Mouse (Mus musculus) urinary bladder, postnatal 14 days (tissue): ENCODE data around the gene Fbxl19.
"Not testable (repeated sequence)": the region's sequence is repeated elsewhere in the genome, so short reads cannot be mapped to it uniquely, and the experiment has no call there.

Experiments
- DNase-seq: peaks from one replicate; pipeline ENCODE4 v3.0.0; 2021; ENCODE audit warnings: low spot score

Fbxl19 gene

GRCm38 (mm10) chr7:127768346-127768996 lies 24.1 kb downstream of the Fbxl19 start:
- no peak for DNase-seq

- peak; percentile 94 for DNase-seq
Observed at GRCm38 (mm10) chr7:127768997-127769593, 24.8 kb downstream of the Fbxl19 start.

DNA sequence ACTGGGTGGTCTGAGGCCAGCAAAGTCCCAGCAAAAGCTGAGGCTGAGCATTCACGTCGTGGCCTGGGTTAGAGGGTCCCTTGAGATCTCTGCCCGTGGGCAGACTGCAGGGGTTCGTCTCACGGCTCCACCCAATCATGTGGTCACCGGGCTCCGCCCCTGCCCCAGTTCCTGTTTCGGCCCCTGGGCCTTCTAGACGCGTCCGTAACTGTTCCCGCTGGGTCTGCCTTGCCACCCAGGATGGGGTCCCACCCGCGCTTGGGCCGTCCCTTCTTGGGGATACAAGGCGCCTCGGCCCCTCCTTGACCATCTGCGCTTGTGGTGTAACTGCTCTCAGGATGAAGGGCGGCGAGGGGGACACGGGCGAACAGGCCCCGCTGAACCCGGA lies 25.3 kb downstream of the Fbxl19 start, which contains the start of gene Orai3:
Gene Orai3, plus strand, starts transcription at position 165 of the 388 bp plus-strand sequence.
- DNase-seq = peak; percentile 90

DNA sequence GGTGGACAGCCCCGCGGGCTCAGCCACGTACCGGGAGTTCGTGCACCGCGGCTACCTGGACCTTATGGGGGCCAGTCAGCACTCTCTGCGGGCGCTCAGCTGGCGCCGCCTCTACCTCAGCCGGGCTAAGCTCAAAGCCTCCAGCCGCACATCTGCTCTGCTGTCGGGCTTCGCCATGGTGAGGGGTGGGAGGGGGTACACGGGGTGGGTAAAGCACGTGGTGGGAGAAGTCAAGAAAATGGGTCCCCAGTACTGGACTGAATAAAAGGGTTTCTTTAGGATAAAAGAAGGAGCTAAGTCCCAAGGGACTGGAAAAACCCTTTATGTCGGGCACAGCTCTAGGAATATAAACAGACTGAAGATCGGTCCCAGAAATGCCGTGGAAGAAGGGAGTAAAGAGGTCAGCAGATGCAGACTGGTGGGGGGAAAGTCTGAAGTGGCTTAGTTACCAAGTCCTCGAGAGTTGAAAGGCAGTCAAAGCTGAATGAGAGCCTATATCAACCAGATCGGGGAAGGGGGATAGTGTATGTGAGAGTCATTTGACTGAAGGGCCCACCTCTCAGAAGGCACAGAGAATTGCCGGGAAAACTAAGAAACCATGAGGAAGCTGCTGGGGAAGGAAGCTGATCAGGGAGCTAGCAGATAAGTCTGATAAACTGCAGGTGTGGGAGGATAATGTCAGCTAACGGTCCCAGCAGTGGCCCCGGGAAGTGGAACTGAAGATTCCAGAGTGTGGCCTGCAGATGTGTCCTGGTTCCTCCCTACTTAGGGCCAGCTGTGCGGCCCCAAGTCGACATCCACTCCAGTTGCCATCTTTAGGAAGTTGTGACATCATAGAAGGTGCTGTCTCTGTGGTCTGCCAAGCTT lies 25.9 kb downstream of the Fbxl19 start:
- no peak for DNase-seq

DNA sequence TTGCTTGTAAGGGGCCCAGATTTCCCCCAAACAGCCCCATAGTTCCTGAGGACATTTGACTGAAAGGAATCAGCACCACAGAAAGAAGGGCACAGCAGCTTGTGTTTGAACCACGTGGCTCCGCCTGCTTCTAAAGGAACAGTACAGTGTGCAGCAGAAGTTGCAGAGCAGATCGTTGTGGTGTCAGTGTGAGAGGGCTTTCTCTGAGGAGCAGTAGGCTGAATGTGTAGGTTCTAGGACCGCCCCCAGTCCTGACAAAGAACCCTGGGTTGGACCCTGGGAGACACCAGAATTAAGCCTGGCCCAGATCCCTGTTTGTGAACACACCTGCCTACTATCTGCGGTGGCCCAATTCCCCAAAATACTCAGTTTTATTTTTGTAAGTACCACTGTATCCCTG lies 26.9 kb downstream of the Fbxl19 start:
- DNase-seq = no peak

DNA sequence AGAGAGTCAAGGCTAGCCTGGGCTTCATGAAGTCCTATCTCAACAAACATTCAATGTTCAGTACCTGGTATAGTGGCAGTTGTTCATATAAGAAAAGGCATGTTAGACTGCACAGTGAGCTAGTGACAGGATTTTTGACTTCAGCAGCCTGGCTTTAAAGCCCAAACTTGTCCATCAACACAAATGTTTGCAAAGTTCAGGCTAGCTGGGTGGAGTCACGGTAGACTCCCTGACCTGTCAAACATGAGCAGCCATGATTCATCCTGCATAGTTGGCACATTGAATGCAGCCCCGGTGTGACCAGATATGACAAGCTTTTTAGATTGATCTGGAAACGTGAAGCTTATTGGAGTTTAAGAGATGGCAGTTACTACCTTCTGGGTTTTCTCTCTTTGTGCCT lies 27.7 kb downstream of the Fbxl19 start:
- peak; percentile 63 for DNase-seq

DNA sequence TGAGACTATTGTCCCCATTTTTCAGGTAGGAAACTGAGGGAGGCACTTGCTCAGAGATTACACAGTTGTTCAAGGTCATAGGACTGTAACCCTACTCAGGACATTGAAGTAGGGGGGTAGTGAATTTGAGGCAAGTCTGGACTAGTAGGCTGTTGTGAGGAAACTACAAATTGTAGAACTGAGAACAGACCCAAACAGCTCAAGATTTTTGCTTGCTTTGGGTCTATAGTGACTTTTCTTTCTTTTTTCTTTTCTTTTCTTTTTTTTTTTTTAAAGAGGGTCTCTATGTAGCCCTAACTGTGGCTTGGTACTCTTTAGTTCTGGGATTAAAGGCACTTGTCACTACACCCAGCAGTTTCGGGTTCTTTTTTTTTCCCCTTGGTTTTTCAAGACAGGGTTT lies 28.2 kb downstream of the Fbxl19 start:
- DNase-seq = no peak

DNA sequence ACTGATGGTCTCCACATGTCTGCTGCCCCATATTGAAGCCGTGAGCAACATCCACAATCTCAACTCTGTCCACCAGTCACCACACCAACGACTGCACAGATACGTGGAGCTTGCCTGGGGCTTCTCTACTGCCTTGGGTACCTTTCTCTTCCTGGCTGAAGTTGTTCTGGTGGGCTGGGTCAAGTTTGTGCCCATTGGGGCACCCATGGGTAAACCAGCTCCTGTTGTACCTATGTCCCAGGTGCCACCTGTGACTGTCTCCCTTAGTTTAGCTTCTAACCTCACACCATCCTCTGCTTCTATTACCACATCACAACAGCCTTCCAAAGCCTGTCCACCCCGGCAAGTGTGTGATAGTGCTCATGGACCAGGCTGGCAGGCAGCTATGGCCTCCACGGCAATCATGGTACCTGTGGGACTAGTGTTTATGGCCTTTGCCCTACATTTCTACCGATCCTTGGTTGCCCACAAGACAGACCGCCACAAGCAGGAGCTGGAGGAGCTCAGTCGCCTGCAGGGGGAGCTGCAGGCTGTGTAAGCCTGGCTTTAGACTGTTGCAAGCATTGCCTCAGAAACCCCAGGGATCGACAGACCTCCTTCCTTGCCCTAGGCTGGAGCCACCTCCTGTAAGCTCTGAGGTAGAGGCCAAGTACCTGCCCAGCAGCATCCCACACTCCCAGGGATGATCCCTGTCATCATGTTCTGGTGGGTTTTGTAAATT lies 29.5 kb downstream of the Fbxl19 start:
- peak; percentile 71 for DNase-seq

- DNase-seq = not testable (repeated sequence)
Observed at GRCm38 (mm10) chr7:127775837-127776236, 31.5 kb downstream of the Fbxl19 start.

- peak; percentile 92 for DNase-seq
Observed at GRCm38 (mm10) chr7:127776426-127776825, 32.1 kb downstream of the Fbxl19 start, which contains the start of gene Setd1a. Gene Setd1a (plus strand): TSS chr7:127776670.

- DNase-seq = peak; percentile 98
Observed at GRCm38 (mm10) chr7:127776878-127777473, 32.6 kb downstream of the Fbxl19 start.

DNA sequence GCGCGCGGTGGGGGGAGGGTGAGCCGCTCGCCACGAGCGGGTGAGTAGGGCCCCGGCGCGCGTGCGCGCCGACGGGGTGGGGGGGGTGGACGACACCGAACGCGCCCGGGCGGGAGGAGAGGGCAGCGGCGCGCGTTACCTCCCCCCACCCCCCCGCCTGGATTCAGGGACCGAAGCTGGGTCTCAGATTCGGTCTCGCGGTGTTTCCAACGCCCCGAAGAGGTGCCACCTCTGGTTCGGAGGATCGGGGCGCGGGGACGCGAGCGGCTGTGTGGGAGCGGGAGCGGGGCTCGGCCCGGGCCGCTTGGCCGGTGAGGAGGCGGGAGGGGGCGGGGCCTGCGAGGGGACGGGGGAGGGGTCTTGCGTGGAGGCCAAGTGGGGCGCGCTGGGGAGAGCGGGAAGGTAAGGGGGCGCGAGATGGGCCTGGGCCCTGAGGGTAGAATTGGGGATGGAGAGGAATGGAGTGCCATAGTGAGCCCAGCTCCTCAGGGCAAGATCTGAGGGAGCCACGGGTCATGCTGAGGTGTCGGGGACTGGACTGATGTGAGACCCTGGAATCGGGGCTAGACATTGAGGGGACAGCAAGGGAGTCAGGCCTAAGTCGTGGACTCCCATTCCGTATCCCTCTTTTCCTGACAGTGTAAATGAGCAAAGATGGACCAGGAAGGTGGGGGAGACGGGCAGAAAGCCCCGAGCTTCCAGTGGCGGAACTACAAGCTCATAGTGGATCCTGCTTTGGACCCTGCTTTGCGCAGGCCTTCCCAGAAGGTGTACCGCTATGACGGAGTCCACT lies 33.3 kb downstream of the Fbxl19 start:
- peak; percentile 54 for DNase-seq

DNA sequence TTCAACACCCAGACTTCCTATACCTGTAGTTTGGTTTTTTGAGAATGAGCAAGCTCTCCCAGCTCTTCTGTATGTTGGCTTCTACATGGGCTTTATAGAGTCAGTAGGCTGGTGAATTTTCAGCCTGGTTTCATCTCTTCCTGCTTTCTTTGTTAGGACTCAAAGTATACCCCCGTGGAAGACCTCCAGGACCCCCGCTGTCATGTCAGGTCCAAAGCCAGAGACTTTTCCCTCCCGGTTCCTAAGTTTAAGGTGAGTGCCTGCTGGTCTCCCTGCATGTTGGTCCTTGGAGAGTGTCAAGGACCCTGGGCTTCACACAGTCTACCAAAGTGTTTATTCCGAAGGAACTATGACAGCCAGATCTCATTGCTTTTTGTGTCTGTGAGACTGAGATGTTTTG lies 34.0 kb downstream of the Fbxl19 start:
- no peak for DNase-seq

- no peak for DNase-seq
Observed at GRCm38 (mm10) chr7:127785308-127785707, 41.0 kb downstream of the Fbxl19 start, which contains the start of gene Gm49388. Gene Gm49388 (plus strand): TSS chr7:127785608.

DNA sequence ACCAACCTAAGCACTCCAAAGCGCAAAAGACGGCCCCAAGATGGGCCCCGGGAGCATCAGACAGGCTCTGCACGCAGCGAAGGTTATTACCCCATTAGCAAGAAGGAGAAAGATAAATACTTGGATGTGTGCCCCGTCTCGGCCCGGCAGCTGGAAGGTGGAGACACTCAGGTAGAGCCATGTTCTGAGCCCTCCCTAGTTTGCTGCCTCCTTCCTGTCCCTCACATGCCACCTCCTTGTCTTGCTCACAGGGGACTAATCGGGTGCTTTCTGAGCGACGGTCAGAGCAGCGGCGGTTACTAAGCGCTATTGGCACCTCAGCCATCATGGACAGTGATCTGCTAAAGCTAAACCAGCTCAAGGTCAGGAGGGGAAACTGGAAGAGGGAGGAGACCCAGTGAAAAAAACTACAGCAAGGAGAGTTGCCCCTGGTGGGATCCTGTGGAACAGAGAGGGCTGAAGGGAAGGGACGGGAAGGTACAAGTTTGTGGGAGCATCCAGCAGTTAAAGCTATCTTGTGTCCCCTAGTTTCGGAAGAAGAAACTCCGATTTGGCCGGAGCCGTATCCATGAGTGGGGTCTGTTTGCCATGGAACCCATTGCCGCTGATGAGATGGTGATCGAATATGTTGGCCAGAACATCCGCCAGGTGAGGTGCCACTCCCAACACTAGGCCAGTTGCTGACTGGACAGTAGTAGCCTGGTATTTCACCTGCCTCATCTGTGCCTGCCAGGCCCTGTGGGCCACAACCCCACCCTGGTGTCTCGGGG lies 52.9 kb downstream of the Fbxl19 start:
- DNase-seq = no peak

GRCm38 (mm10) chr7:127798591-127798990 lies 54.2 kb downstream of the Fbxl19 start:
- no peak for DNase-seq

DNA sequence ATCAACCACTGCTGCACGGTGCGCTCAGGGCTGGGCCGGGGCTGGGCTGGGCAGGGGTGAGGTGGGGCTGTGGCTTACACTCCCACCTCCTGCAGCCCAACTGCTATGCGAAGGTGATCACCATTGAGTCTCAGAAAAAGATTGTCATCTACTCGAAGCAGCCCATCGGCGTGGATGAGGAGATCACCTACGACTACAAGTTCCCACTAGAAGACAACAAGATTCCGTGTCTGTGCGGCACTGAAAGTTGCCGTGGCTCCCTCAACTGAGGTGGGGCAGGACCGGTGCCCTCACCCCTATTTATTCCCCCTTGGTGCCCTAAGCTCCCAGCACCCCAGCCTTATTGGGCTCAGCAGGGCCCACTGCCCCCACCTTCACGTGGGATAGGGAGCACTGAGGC lies 54.9 kb downstream of the Fbxl19 start:
- DNase-seq = no peak

- DNase-seq = no peak
Observed at GRCm38 (mm10) chr7:127799738-127800137, 55.4 kb downstream of the Fbxl19 start.

GRCm38 (mm10) chr7:127800435-127801009 lies 56.2 kb downstream of the Fbxl19 start, which contains the start of gene Hsd3b7:
Gene Hsd3b7 (plus strand): TSS chr7:127800604.
- DNase-seq = peak; percentile 96
